Mouse (Mus musculus) hindbrain, embryonic 15.5 days (tissue): Measurements from ENCODE around the gene Gpr182. TPM values are rescaled to one million over a fixed set of nuclear protein-coding genes. Genes with fewer than 3 reads are reported as not detected.
"Not testable (repeated sequence)": the region's sequence is repeated elsewhere in the genome, so short reads cannot be mapped to it uniquely, and the experiment has no call there.

Experiments
- ATAC-seq: fragments of 200-750 bp; cut with Nextera tagmentation; 2 replicates; pipeline ENCODE4 v1.8.0; 2017; ENCODE audit warnings: low read depth, moderate number of reproducible peaks, moderate TSS enrichment; ENCODE audit not compliant: low FRiP score
- H3K27ac ChIP-seq: fragments of 300-500 bp; sonication (generic); replicated peaks from 2 replicates; pipeline ENCODE4 v1.5.1; 2015; ENCODE audit warnings: mild to moderate bottlenecking, inconsistent platforms
- H3K27me3 ChIP-seq: fragments of 300-500 bp; sonication (generic); 2 replicates; pipeline ENCODE4 v1.6.1; 2015; ENCODE audit warnings: control low read depth, inconsistent platforms
- H3K36me3 ChIP-seq: fragments of 300-500 bp; sonication (generic); 2 replicates; pipeline ENCODE4 v1.6.1; 2015; ENCODE audit warnings: control low read depth, inconsistent platforms
- H3K4me1 ChIP-seq: fragments of 300-500 bp; sonication (generic); replicated peaks from 2 replicates; pipeline ENCODE4 v1.6.1; 2015; ENCODE audit warnings: control low read depth, inconsistent platforms
- H3K4me2 ChIP-seq: fragments of 300-500 bp; sonication (generic); 2 replicates; pipeline ENCODE4 v1.6.1; 2015; ENCODE audit warnings: moderate library complexity, mild to moderate bottlenecking, inconsistent platforms
- H3K4me3 ChIP-seq: fragments of 300-500 bp; sonication (generic); 2 replicates; pipeline ENCODE4 v1.5.1; 2015; ENCODE audit warnings: mild to moderate bottlenecking, inconsistent platforms
- H3K9ac ChIP-seq: fragments of 300-500 bp; sonication (generic); 2 replicates; pipeline ENCODE4 v1.6.1; 2015; ENCODE audit warnings: inconsistent platforms
- H3K9me3 ChIP-seq: fragments of 300-500 bp; sonication (generic); 2 replicates; pipeline ENCODE4 v1.6.1; 2016; ENCODE audit warnings: control low read depth, inconsistent platforms
- WGBS: fragments of 180-500 bp; shearing (Covaris S2); methylation state at CpG from one replicate; pipeline ENCODE4 v1.1.7; 2015; 5-methylcytosine and 5-hydroxymethylcytosine counted together
- polyA plus RNA-seq: library from polyadenylated mRNA; unstranded; fragments of >200 nt; fragmentation: Nextera tagmentation; extraction: Ambion mirVana; gene quantifications from 2 replicates; pipeline ENCODE4 v1.2.1, GENCODE M21; 2015

The Gpr182 gene
- 1.8 TPM in 2 replicates for polyA plus RNA-seq

GRCm38 (mm10) chr10:127751548-127751947 lies at the start of gene Gpr182:
TSS of gene Gpr182 (minus strand) at chr10:127751732.
- ATAC-seq: no peak
- peaks cover 14% of the 10 kb centered on the region for H3K36me3 ChIP-seq
- WGBS: 57% methylated on average over 8 of the region's 8 CpGs

GRCm38 (mm10) chr10:127800891-127801290 lies 49.4 kb upstream of the Gpr182 start, which contains the start of gene Rdh16:
TSS of gene Rdh16 (plus strand) at chr10:127801152.
- Histone ChIP-seq H3K9me3 (no peaks in the 10 kb centered on the region), H3K27ac (no peak within 1 kb of the TSS), H3K36me3 (no peaks in the 10 kb centered on the region), H3K4me1 (no peaks in the 10 kb centered on the region), H3K9ac (no peak within 1 kb of the TSS), H3K27me3 (no peaks in the 10 kb centered on the region), H3K4me3 (no peak within 1 kb of the TSS), H3K4me2 (no peak within 1 kb of the TSS)
- WGBS: 95% methylated on average over 6 of the region's 6 CpGs
- ATAC-seq: no peak

More at GRCm38 (mm10) chr10:127751548-127751947, at the start of gene Gpr182:
- H3K4me1 ChIP-seq: 0 out of 2 replicates have a peak, but pooled peaks cover 6% of the 10 kb centered on the region
- H3K4me3 ChIP-seq: no peak within 1 kb of the TSS
- no peak within 1 kb of the TSS for H3K27ac ChIP-seq
- H3K4me2 ChIP-seq: peak within 1 kb of the TSS; percentile 36
- H3K27me3 ChIP-seq: no peaks in the 10 kb centered on the region
- no peaks in the 10 kb centered on the region for H3K9me3 ChIP-seq
- H3K9ac ChIP-seq: no peak within 1 kb of the TSS

- no peak for ATAC-seq
- H3K9me3 ChIP-seq: no peaks in the 10 kb centered on the region
- no peak overlapping the region for H3K9ac ChIP-seq
- 65% methylated on average over 1 of the region's 1 CpGs for WGBS
- H3K4me1 ChIP-seq: no peaks in the 10 kb centered on the region
- no peak overlapping the region for H3K4me3 ChIP-seq
- H3K4me2 ChIP-seq: no peak overlapping the region
- no peaks in the 10 kb centered on the region for H3K27me3 ChIP-seq
- H3K36me3 ChIP-seq: no peaks in the 10 kb centered on the region
- H3K27ac ChIP-seq: no peak overlapping the region
Observed at GRCm38 (mm10) chr10:127799295-127799694, 47.8 kb upstream of the Gpr182 start.

- not testable (repeated sequence) for H3K4me2 ChIP-seq, H3K27me3 ChIP-seq, H3K36me3 ChIP-seq, H3K4me1 ChIP-seq, H3K9me3 ChIP-seq, H3K9ac ChIP-seq, H3K27ac ChIP-seq, H3K4me3 ChIP-seq, ATAC-seq
- 86% methylated on average over 1 of the region's 1 CpGs for WGBS
Observed at GRCm38 (mm10) chr10:127785411-127785810, 33.9 kb upstream of the Gpr182 start.

- not testable (repeated sequence) for H3K27me3 ChIP-seq, H3K4me1 ChIP-seq, H3K36me3 ChIP-seq, H3K4me2 ChIP-seq, H3K4me3 ChIP-seq, ATAC-seq, H3K9ac ChIP-seq, H3K27ac ChIP-seq, H3K9me3 ChIP-seq
- 95% methylated on average over 17 of the region's 17 CpGs for WGBS
Observed at GRCm38 (mm10) chr10:127782321-127782720, 30.8 kb upstream of the Gpr182 start.

GRCm38 (mm10) chr10:127776011-127776410 lies 24.5 kb upstream of the Gpr182 start, which contains the start of gene Rdh9:
TSS of gene Rdh9 (plus strand) at chr10:127776386.
- Histone ChIP-seq H3K9ac (no peak within 1 kb of the TSS), H3K9me3 (no peaks in the 10 kb centered on the region), H3K4me3 (no peak within 1 kb of the TSS), H3K36me3 (no peaks in the 10 kb centered on the region), H3K27me3 (no peaks in the 10 kb centered on the region), H3K4me1 (no peaks in the 10 kb centered on the region), H3K4me2 (no peak within 1 kb of the TSS), H3K27ac (no peak within 1 kb of the TSS)
- ATAC-seq: no peak
- WGBS: 88% methylated on average over 2 of the region's 2 CpGs

- no peak for ATAC-seq
- H3K4me2 ChIP-seq: no peak overlapping the region
- no peaks in the 10 kb centered on the region for H3K4me1 ChIP-seq
- H3K27me3 ChIP-seq: no peaks in the 10 kb centered on the region
- no peak overlapping the region for H3K4me3 ChIP-seq
- H3K27ac ChIP-seq: no peak overlapping the region
- no peaks in the 10 kb centered on the region for H3K36me3 ChIP-seq
- WGBS: 85% methylated on average over 1 of the region's 1 CpGs
- no peaks in the 10 kb centered on the region for H3K9me3 ChIP-seq
- H3K9ac ChIP-seq: no peak overlapping the region
Observed at GRCm38 (mm10) chr10:127766564-127766963, 15.0 kb upstream of the Gpr182 start.

- Histone ChIP-seq H3K9me3 (no peaks in the 10 kb centered on the region), H3K27me3 (no peaks in the 10 kb centered on the region), H3K4me2 (no peak overlapping the region), H3K36me3 (no peaks in the 10 kb centered on the region), H3K9ac (no peak overlapping the region), H3K4me1 (no peaks in the 10 kb centered on the region), H3K4me3 (no peak overlapping the region), H3K27ac (no peak overlapping the region)
- 65% methylated on average over 12 of the region's 12 CpGs for WGBS
- ATAC-seq: no peak
Observed at GRCm38 (mm10) chr10:127763914-127764680, 12.6 kb upstream of the Gpr182 start.

GRCm38 (mm10) chr10:127762926-127763325 lies 11.4 kb upstream of the Gpr182 start:
- H3K36me3 ChIP-seq, H3K4me2 ChIP-seq, H3K4me3 ChIP-seq, H3K27ac ChIP-seq, H3K9me3 ChIP-seq, H3K9ac ChIP-seq, H3K4me1 ChIP-seq, H3K27me3 ChIP-seq, ATAC-seq: not testable (repeated sequence)
- WGBS: 92% methylated on average over 10 of the region's 10 CpGs

GRCm38 (mm10) chr10:127759181-127760110 lies 7.9 kb upstream of the Gpr182 start, which contains the start of the genes Rdh1 and Rdh16f1:
TSS of gene Rdh1 (plus strand) at chr10:127759721.
TSS of gene Rdh16f1 (plus strand) at chr10:127759787.
- no peaks in the 10 kb centered on the region for H3K27me3 ChIP-seq
- no peak within 1 kb of the TSS for H3K9ac ChIP-seq
- 80% methylated on average over 9 of the region's 9 CpGs for WGBS
- ATAC-seq: no peak
- H3K4me1 ChIP-seq: no peaks in the 10 kb centered on the region
- H3K4me2 ChIP-seq: no peak within 1 kb of the TSS
- H3K27ac ChIP-seq: no peak within 1 kb of the TSS
- H3K4me3 ChIP-seq: no peak within 1 kb of the TSS
- no peaks in the 10 kb centered on the region for H3K36me3 ChIP-seq
- H3K9me3 ChIP-seq: no peaks in the 10 kb centered on the region

- Histone ChIP-seq H3K4me1 (no peaks in the 10 kb centered on the region), H3K27ac (no peak overlapping the region), H3K4me2 (peak overlapping the region; percentile 33), H3K36me3 (no peaks in the 10 kb centered on the region), H3K27me3 (no peaks in the 10 kb centered on the region), H3K9me3 (no peaks in the 10 kb centered on the region), H3K4me3 (peak overlapping the region; percentile 9; the same call in 1 of the 2 replicates), H3K9ac (no peak overlapping the region)
- ATAC-seq: no peak
- WGBS: 53% methylated on average over 18 of the region's 18 CpGs
Observed at GRCm38 (mm10) chr10:127755770-127756468, 4.4 kb upstream of the Gpr182 start.
